In the genomic region with DNA sequence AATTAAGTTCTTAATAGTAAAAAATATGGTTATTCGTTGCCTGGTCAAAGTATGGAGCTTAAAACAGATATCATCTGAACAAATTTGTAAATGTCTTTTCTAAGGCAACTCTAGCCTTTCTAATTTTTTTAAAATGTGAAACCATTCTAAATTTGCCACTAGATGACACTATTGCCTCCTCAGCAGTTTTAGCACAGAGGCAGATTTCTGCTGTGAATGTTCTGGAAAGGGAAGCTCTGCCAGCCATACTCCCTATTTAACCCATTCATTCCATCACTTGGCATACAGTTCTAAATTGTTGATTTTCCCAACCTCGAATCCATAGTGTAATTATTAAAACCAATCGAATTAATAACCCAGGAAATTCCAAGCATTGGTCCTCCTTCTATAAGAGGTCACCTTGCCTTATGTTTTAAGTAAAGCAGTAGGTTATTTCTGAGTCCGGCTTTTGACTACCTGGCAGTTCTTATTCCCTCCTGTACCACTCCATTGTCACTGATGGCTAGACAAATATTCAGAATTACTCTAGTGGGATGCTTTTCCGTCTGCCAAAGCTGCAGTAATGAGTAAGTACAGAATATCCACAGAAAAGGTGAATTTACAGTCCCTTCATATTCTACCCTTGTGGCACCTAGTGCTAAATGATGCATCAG, we compare ENCODE assay signal across 11 mouse cellular contexts.
DNase-seq lines count a peak whose midpoint lies in the region; ATAC-seq and TF ChIP-seq lines count a peak whose summit lies in the region.
"Had no signal": no experiment of that assay in that cellular context is flagged by ENCODE, and none has a peak within 500 bp of the region (broad histone marks: within the 10 kb centered on the region; RNA-seq: fewer than 3 reads in every experiment).

No protein-coding gene starts in this region.

- H3K36me3 ChIP-seq in liver, postnatal 0 days (replicated peaks; ENCODE audit: insufficient read depth, low read length), result no peaks in the 10 kb centered on the region
- no peaks in the 10 kb centered on the region for H3K36me3 ChIP-seq in liver, embryonic 11.5 days (ENCODE audit: control insufficient read depth, insufficient read depth, low read length)
- no peaks in the 10 kb centered on the region for H3K36me3 ChIP-seq in midbrain, embryonic 15.5 days (replicated peaks)
- H3K36me3 ChIP-seq: G1E had no signal

- no peak overlapping the region for H3K4me3 ChIP-seq in gastrocnemius, adult 2 months
- no peak overlapping the region for H3K4me3 ChIP-seq in liver, postnatal 0 days (ENCODE audit: low read depth, low read length)
- no peak overlapping the region for H3K4me3 ChIP-seq in liver, embryonic 11.5 days (ENCODE audit: low read depth, low read length)
- no peak overlapping the region for H3K4me3 ChIP-seq in midbrain, embryonic 15.5 days

- H3K4me1 ChIP-seq in liver, postnatal 0 days (ENCODE audit: insufficient read depth), result no peaks in the 10 kb centered on the region
- H3K4me1 ChIP-seq in liver, embryonic 11.5 days (replicated peaks; ENCODE audit: control insufficient read depth, insufficient read depth, low read length), result no peaks in the 10 kb centered on the region
- H3K4me1 ChIP-seq in midbrain, embryonic 15.5 days, result no peaks in the 10 kb centered on the region

- DNase-seq in gastrocnemius, adult 2 months, result no peak
- DNase-seq in gastrocnemius, adult 18-20 months (ENCODE audit: low spot score), result no peak
- no peak for DNase-seq in liver, postnatal 0 days
- DNase-seq in liver, embryonic 11.5 days (ENCODE audit: low spot score), result no peak
- DNase-seq in brain, embryonic 18.5 days (ENCODE audit: low read depth, low spot score), result peak; percentile 57
- no peak for DNase-seq in gastrocnemius, postnatal 4 days (ENCODE audit: low spot score in 2 of 2)
- DNase-seq in adrenal gland, postnatal 36 days, result no peak
- DNase-seq: heart, postnatal 14 days; thymus, postnatal 36 days had no signal

- no peak overlapping the region for H3K27ac ChIP-seq in gastrocnemius, adult 2 months
- H3K27ac ChIP-seq in liver, postnatal 0 days (ENCODE audit: low read depth), result no peak overlapping the region
- no peak overlapping the region for H3K27ac ChIP-seq in liver, embryonic 11.5 days (ENCODE audit: low read depth, low read length)
- no peak overlapping the region for H3K27ac ChIP-seq in midbrain, embryonic 15.5 days

- 45% methylated on average over 5 of the region's 5 CpGs for WGBS in liver, postnatal 0 days (ENCODE audit: insufficient replicate concordance)
- WGBS in liver, embryonic 11.5 days, result 55% methylated on average over 5 of the region's 5 CpGs
- 62% methylated on average over 5 of the region's 5 CpGs for WGBS in midbrain, embryonic 15.5 days

- no peak for ATAC-seq in liver, postnatal 0 days
- no peak for ATAC-seq in liver, embryonic 11.5 days (replicated peaks; ENCODE audit: low FRiP score)
- peak; percentile 80 for ATAC-seq in midbrain, embryonic 15.5 days (replicated peaks)

- no peaks in the 10 kb centered on the region for H3K9me3 ChIP-seq in liver, postnatal 0 days (ENCODE audit: low read length)
- no peaks in the 10 kb centered on the region for H3K9me3 ChIP-seq in liver, embryonic 11.5 days (ENCODE audit: control insufficient read depth, low read length)
- H3K9me3 ChIP-seq in midbrain, embryonic 15.5 days, result no peaks in the 10 kb centered on the region
- H3K9me3 ChIP-seq: G1E had no signal

- TF ChIP-seq CTCF in gastrocnemius, adult 2 months (IDR thresholded peaks at IDR 0.05), result peak; percentile 21; the same call in 1 of the 2 replicates
- TF ChIP-seq CTCF in liver, postnatal 0 days (IDR thresholded peaks at IDR 0.05; ENCODE audit: low read depth), result peak; percentile 49

- intact Hi-C loops in gastrocnemius, adult 2 months (cut with DNase I), result no loop called here

- H3K4me2 ChIP-seq in liver, postnatal 0 days (ENCODE audit: low read depth, low read length), result no peak overlapping the region
- H3K4me2 ChIP-seq in liver, embryonic 11.5 days, result no peak overlapping the region
- H3K4me2 ChIP-seq in midbrain, embryonic 15.5 days, result no peak overlapping the region

- no peaks in the 10 kb centered on the region for H3K27me3 ChIP-seq in liver, postnatal 0 days (ENCODE audit: insufficient read depth, low read length)
- no peaks in the 10 kb centered on the region for H3K27me3 ChIP-seq in liver, embryonic 11.5 days (replicated peaks; ENCODE audit: control insufficient read depth, insufficient read depth, low read length)
- no peaks in the 10 kb centered on the region for H3K27me3 ChIP-seq in midbrain, embryonic 15.5 days (replicated peaks)

- no peak overlapping the region for H3K9ac ChIP-seq in liver, postnatal 0 days (replicated peaks)
- H3K9ac ChIP-seq in liver, embryonic 11.5 days (ENCODE audit: low read depth, low read length), result no peak overlapping the region
- H3K9ac ChIP-seq in midbrain, embryonic 15.5 days, result no peak overlapping the region

- no peak for TF ChIP-seq EP300 in liver, postnatal 0 days (IDR thresholded peaks at IDR 0.05; ENCODE audit: low read depth)
